ENCODE assay signal across 19 mouse cellular contexts in genomic region chr13:99254781-99255180, GRCm38 (mm10).
DNase-seq lines count a peak whose midpoint lies in the region; ATAC-seq lines count a peak whose summit lies in the region.
"Had no signal": no experiment of that assay in that cellular context is flagged by ENCODE, and none has a peak within 500 bp of the region (broad histone marks: within the 10 kb centered on the region; RNA-seq: fewer than 3 reads in every experiment).

No protein-coding gene starts in this region.

- no peaks in the 10 kb centered on the region for H3K4me1 ChIP-seq in midbrain, embryonic 11.5 days (ENCODE audit: control insufficient read depth, insufficient read depth, low read length)
- H3K4me1 ChIP-seq in midbrain, embryonic 13.5 days (replicated peaks): no peaks in the 10 kb centered on the region
- 0 out of 2 replicates have a peak, but pooled peaks cover 2% of the 10 kb centered on the region for H3K4me1 ChIP-seq in heart, embryonic 16.5 days (ENCODE audit: control insufficient read depth, insufficient read depth, low read length)
- H3K4me1 ChIP-seq: embryonic facial prominence, embryonic 13.5 days; forebrain, embryonic 15.5 days; intestine, embryonic 15.5 days; limb, embryonic 15.5 days; liver, embryonic 15.5 days had no signal

- H3K27me3 ChIP-seq in midbrain, embryonic 11.5 days (ENCODE audit: control insufficient read depth, insufficient read depth, low read length): no peaks in the 10 kb centered on the region
- no peaks in the 10 kb centered on the region for H3K27me3 ChIP-seq in midbrain, embryonic 13.5 days
- H3K27me3 ChIP-seq in heart, embryonic 16.5 days (ENCODE audit: control insufficient read depth, insufficient read depth, low read length): no peaks in the 10 kb centered on the region
- H3K27me3 ChIP-seq: embryonic facial prominence, embryonic 13.5 days; forebrain, embryonic 15.5 days; intestine, embryonic 15.5 days; kidney, embryonic 15.5 days; limb, embryonic 15.5 days; liver, embryonic 15.5 days had no signal

- no peaks in the 10 kb centered on the region; the same call in 1 of the 2 replicates for H3K9me3 ChIP-seq in midbrain, embryonic 11.5 days (ENCODE audit: control insufficient read depth, low read length)
- H3K9me3 ChIP-seq in midbrain, embryonic 13.5 days: no peaks in the 10 kb centered on the region
- peaks cover 6% of the 10 kb centered on the region for H3K9me3 ChIP-seq in heart, embryonic 16.5 days (replicated peaks; ENCODE audit: control insufficient read depth, low read length)
- H3K9me3 ChIP-seq: embryonic facial prominence, embryonic 13.5 days; forebrain, embryonic 15.5 days; intestine, embryonic 15.5 days; kidney, embryonic 15.5 days; limb, embryonic 15.5 days; liver, embryonic 15.5 days had no signal

- no peak overlapping the region for H3K9ac ChIP-seq in midbrain, embryonic 11.5 days (ENCODE audit: low read length)
- no peak overlapping the region for H3K9ac ChIP-seq in midbrain, embryonic 13.5 days (replicated peaks)
- H3K9ac ChIP-seq in heart, embryonic 16.5 days (ENCODE audit: low read length): no peak overlapping the region
- H3K9ac ChIP-seq: embryonic facial prominence, embryonic 13.5 days; forebrain, embryonic 15.5 days; hindbrain, embryonic 14.5 days; intestine, embryonic 15.5 days; kidney, embryonic 15.5 days; limb, embryonic 15.5 days; liver, embryonic 15.5 days had no signal

- no peak overlapping the region for H3K4me3 ChIP-seq in midbrain, embryonic 11.5 days (ENCODE audit: low read depth, low read length)
- H3K4me3 ChIP-seq in midbrain, embryonic 13.5 days (replicated peaks): no peak overlapping the region
- no peak overlapping the region for H3K4me3 ChIP-seq in heart, embryonic 16.5 days (ENCODE audit: low read length)
- H3K4me3 ChIP-seq: embryonic facial prominence, embryonic 13.5 days; forebrain, embryonic 15.5 days; intestine, embryonic 15.5 days; kidney, embryonic 15.5 days; limb, embryonic 15.5 days; liver, embryonic 15.5 days had no signal

- ATAC-seq in midbrain, embryonic 11.5 days (ENCODE audit: low FRiP score): no peak
- no peak for ATAC-seq in midbrain, embryonic 13.5 days
- peak; percentile 79 for ATAC-seq in heart, embryonic 16.5 days (replicated peaks; ENCODE audit: extremely low read depth, insufficient read depth, low FRiP score)
- ATAC-seq: forebrain, embryonic 15.5 days; intestine, embryonic 15.5 days; midbrain, embryonic 16.5 days had no signal

- WGBS in midbrain, embryonic 11.5 days: 51% methylated on average over 3 of the region's 3 CpGs
- WGBS in midbrain, embryonic 13.5 days: 57% methylated on average over 3 of the region's 3 CpGs
- 38% methylated on average over 3 of the region's 3 CpGs for WGBS in heart, embryonic 16.5 days

- no peak overlapping the region for H3K27ac ChIP-seq in midbrain, embryonic 11.5 days (ENCODE audit: low read depth, low read length)
- H3K27ac ChIP-seq in midbrain, embryonic 13.5 days: no peak overlapping the region
- H3K27ac ChIP-seq in heart, embryonic 16.5 days (ENCODE audit: low read length): peak overlapping the region; percentile 67
- H3K27ac ChIP-seq: embryonic facial prominence, embryonic 13.5 days; forebrain, embryonic 15.5 days; hindbrain, embryonic 14.5 days; intestine, embryonic 15.5 days; kidney, embryonic 15.5 days; limb, embryonic 15.5 days; liver, embryonic 15.5 days had no signal

- no peaks in the 10 kb centered on the region for H3K36me3 ChIP-seq in midbrain, embryonic 11.5 days (ENCODE audit: control insufficient read depth, insufficient read depth, low read length)
- H3K36me3 ChIP-seq in midbrain, embryonic 13.5 days: no peaks in the 10 kb centered on the region
- H3K36me3 ChIP-seq in heart, embryonic 16.5 days (ENCODE audit: control insufficient read depth, insufficient read depth): no peaks in the 10 kb centered on the region; the same call in 1 of the 2 replicates
- H3K36me3 ChIP-seq: embryonic facial prominence, embryonic 13.5 days; forebrain, embryonic 15.5 days; intestine, embryonic 15.5 days; kidney, embryonic 15.5 days; limb, embryonic 15.5 days; liver, embryonic 15.5 days had no signal

- no peak overlapping the region for H3K4me2 ChIP-seq in midbrain, embryonic 11.5 days
- no peak overlapping the region for H3K4me2 ChIP-seq in midbrain, embryonic 13.5 days (replicated peaks)
- no peak overlapping the region for H3K4me2 ChIP-seq in heart, embryonic 16.5 days (ENCODE audit: low read depth, low read length)
- H3K4me2 ChIP-seq: embryonic facial prominence, embryonic 13.5 days; forebrain, embryonic 15.5 days; hindbrain, embryonic 14.5 days; intestine, embryonic 15.5 days; kidney, embryonic 15.5 days; limb, embryonic 15.5 days; liver, embryonic 15.5 days had no signal

- DNase-seq in midbrain, embryonic 11.5 days (ENCODE audit: low spot score, missing footprints): peak; percentile 79
- peak; percentile 63 to 76 for DNase-seq in heart, adult 9 months (ENCODE audit: low spot score in 2 of 2)
- no peak for DNase-seq in testis, postnatal 14 days (ENCODE audit: low spot score)
- no peak for DNase-seq in ovary, adult 18-20 months (ENCODE audit: low spot score)
- DNase-seq in spleen, postnatal 4 days (ENCODE audit: low spot score in 2 of 2): no peak
- DNase-seq: cerebellum, adult 9-11 months; layer of hippocampus, postnatal 36 days; right cerebral cortex, adult 18-20 months; thymus, postnatal 25 days had no signal

Comparison
In these comparisons a context has a peak if more than half of its experiments do, and no peak if none do; other contexts are left out.
1. DNase-seq: peak in midbrain, embryonic 11.5 days (single experiment) and heart, adult 9 months (2 of 2); none in testis, postnatal 14 days (single experiment), ovary, adult 18-20 months (single experiment) and spleen, postnatal 4 days (0 of 2).